Mouse (Mus musculus) ovary, adult 2 months (tissue): ENCODE results near the gene Gm5105. TPM values are rescaled to one million over a fixed set of nuclear protein-coding genes. Genes with fewer than 3 reads are reported as not detected.

Source experiments
- polyA plus RNA-seq: library from polyadenylated mRNA; depleted of rRNA; stranded (reverse); fragments of >200 nt; gene quantifications from 2 replicates; pipeline ENCODE4 v1.2.3, GENCODE M21; 2012; rRNA removed

The Gm5105 gene
- not detected in 2 replicates for polyA plus RNA-seq

GRCm38 (mm10) chr3:138067288-138067687 is at the start of gene Gm5105:
Gm5105 (minus strand) TSS chr3:138067388.

GRCm38 (mm10) chr3:138064732-138065645 is 2.2 kb downstream of the Gm5105 start, which contains the start of gene 1110002E22Rik:
1110002E22Rik (plus strand) TSS chr3:138065052.

Other genes with a start within 250 kb of the Gm5105 start
- gene H2afz, start 202.9 kb downstream of the Gm5105 start, polyA plus RNA-seq = 936 and 1,366 TPM in 2 replicates
- gene Dnajb14, start 199.7 kb downstream of the Gm5105 start, polyA plus RNA-seq = 7.1 and 8.5 TPM in 2 replicates
- 13.5 and 15.8 TPM in 2 replicates for gene Lamtor3, start 148.9 kb downstream of the Gm5105 start, polyA plus RNA-seq
- gene Dapp1, start 85.8 kb downstream of the Gm5105 start, polyA plus RNA-seq = 4.7 and 4.9 TPM in 2 replicates
- 2.2 and 3.4 TPM in 2 replicates for gene 1110002E22Rik, start 2.3 kb downstream of the Gm5105 start, polyA plus RNA-seq
- 1.1 and 1.3 TPM in 2 replicates for gene Trmt10a, start 76.1 kb upstream of the Gm5105 start, polyA plus RNA-seq
- 1.4 and 1.6 TPM in 2 replicates for gene Mttp, start 77.6 kb upstream of the Gm5105 start, polyA plus RNA-seq
- gene 4930579F01Rik, start 126.4 kb upstream of the Gm5105 start, polyA plus RNA-seq = not detected in 2 replicates
- 0.44 and 0.70 TPM in 2 replicates for gene Adh7, start 150.4 kb upstream of the Gm5105 start, polyA plus RNA-seq
- gene Adh1, start 193.6 kb upstream of the Gm5105 start, polyA plus RNA-seq = 288 and 361 TPM in 2 replicates
- gene Adh6a, start 245.9 kb upstream of the Gm5105 start, polyA plus RNA-seq = not detected in 2 replicates